Mouse (Mus musculus) mesoderm, embryonic 11.5 days (tissue): ENCODE measurements around the gene Cdx2.

Source experiments
- DNase-seq: peaks from one replicate; pipeline ENCODE4 v3.0.0-alpha.2; 2012; ENCODE audit warnings: low read depth, low spot score

Cdx2 gene

DNA sequence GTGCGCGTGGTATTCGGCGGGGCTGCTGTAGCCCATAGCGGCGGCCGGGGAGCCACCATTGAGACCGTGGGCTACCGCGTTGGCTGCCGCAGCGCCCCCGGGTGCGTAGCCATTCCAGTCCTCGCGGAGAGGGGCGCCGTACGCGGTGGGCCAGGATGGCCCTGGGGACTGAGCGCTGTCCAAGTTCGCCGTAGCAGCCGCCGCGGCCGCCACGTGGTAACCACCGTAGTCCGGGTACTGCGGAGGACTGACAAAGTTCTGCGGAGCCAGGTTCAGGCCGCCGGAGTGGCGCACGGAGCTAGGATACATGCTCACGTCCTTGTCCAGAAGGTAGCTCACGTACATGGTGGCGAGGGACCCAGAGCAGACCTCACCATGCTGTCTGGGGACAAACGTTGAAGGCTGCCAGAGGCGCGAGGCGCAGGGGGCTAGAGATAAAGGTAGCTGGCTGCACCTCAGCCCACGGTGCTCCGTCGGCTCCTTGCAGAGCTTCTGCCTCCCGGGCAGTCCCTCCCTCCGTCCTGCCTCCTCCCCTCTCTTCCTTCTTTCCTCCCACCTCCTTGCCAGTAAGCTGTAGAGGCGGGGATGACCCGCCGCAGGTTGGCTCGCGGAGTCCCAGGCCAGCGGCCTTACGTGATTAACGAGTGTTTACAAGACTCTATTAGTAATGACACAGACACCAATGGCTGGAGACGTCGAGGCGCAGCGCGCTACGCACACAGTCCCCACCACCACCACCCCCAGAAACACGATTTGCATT is at the start of gene Cdx2:
Cdx2 (minus strand) TSS at position 633 of the 760 bp plus-strand sequence.
- DNase-seq = no peak

GRCm38 (mm10) chr5:147356260-147357055 is 49.4 kb upstream of the Cdx2 start:
- DNase-seq = no peak

DNA sequence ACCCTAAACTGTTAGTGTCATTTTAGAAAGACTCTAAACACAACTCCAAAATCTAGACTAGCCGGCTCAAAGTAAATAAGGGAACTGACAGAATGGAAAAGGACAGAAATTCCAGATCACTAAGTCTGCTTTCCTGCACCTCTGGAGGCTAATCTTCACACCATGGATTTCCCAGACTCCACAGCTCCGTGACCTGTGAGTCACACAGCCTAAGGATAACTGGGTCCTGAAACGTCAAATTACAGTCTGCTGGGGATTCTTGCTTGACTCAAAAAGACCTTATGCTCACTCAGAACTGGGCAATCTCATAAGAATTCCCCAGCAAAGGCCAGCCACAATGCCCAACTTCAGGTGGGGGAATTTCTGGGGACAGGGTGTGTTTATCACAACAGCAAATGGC is 48.7 kb upstream of the Cdx2 start:
- DNase-seq = no peak

DNA sequence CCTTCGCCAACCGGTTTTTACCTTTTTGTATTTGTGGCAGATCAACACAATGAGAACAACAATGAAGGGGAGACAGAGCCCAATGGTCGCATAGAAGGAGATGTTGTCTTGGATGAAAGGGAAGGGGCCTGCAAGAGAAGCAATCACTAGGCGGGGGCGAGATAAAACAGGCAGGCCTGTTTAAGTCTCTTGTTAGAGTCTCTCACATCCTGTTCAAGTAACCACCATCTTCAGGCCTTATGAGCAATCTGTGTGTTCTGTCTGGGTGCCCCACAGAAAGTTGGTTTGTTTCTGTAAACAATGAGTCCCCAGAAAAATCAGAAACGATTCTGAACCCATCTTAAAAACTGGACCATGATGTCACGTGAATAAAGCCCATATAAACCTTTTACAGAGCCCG is 47.9 kb upstream of the Cdx2 start:
- DNase-seq = no peak

GRCm38 (mm10) chr5:147354161-147354780 is 47.2 kb upstream of the Cdx2 start:
- DNase-seq = no peak

- DNase-seq = no peak
Observed at GRCm38 (mm10) chr5:147351931-147352330, 44.9 kb upstream of the Cdx2 start.

- no peak for DNase-seq
Observed at GRCm38 (mm10) chr5:147345981-147346380, 38.9 kb upstream of the Cdx2 start.

GRCm38 (mm10) chr5:147343904-147344303 is 36.8 kb upstream of the Cdx2 start:
- DNase-seq = no peak

GRCm38 (mm10) chr5:147342901-147343300 is 35.8 kb upstream of the Cdx2 start:
- DNase-seq = no peak

DNA sequence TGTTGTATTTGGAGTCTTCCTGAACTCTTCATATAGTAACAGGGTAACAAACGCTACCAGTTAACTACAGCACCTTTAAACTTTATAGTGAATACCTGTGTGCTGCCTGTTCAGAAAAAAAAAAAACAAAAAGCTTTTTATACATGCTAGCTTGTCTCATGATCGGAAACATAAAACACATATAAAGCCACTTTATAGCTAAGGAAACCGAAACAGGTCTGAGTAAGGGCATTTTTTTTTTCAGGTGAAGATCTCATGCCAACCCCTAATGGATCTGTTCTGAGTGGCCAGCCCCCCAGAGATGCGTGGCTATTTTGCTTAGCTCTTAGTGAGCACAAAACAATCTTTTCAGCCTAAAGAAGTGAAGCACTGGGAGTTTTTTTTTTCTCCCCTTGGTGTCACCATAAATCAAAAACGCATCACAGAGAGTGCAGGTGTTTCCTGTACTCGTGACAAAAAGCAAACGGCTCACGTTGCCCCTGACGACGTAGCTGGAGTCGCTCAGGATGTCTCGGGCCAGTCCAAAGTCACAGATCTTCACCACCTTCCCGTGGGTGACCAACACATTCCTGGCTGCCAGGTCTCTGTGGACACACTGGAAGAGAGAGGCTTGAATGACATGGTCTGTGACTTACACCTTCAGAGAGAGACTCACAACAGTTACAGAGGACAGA is 33.8 kb upstream of the Cdx2 start:
- DNase-seq = peak; percentile 45

- DNase-seq = no peak
Observed at GRCm38 (mm10) chr5:147339560-147339959, 32.5 kb upstream of the Cdx2 start.

- no peak for DNase-seq
Observed at GRCm38 (mm10) chr5:147338967-147339366, 31.9 kb upstream of the Cdx2 start.

DNA sequence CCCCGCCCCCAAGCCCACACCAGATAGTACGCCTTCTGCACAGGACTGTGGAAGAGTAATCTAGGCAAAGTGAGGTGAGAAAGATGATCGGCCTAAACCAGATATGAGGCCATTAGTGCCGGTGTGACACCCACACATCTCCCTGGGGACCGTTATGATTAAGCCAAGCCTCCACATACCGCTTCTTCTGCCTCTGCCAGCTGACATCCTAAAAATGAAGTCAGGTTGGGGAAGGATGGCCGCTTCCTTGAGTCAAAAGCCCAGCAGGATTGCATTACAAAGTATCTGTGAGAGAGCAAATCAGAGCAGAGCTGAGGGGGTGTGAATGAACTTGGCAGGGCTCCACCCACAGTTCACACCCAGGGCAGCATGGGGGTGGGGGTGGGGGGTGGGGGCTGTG is 25.6 kb upstream of the Cdx2 start:
- no peak for DNase-seq

- no peak for DNase-seq
Observed at GRCm38 (mm10) chr5:147331547-147331946, 24.5 kb upstream of the Cdx2 start.

GRCm38 (mm10) chr5:147329946-147330345 is 22.9 kb upstream of the Cdx2 start:
- DNase-seq = no peak

DNA sequence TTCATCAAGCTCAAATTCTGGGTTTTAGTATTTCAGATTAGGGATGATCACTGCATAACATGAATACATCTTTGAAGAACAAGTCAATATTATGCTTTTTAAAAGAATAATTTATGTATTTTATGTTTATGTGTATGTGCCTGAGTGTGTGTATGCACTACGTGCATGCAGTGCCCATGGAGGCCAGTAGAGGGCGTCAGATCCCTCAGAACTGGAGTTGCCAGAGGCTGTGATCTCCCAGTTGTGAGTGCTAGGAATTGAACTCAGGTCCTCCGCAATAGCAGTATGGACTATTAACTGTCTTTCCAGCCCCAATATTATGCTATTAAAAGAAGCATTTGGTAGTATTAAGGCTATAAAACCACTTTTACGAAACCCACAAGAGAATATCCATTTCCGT is 20.6 kb upstream of the Cdx2 start:
- DNase-seq = no peak

DNA sequence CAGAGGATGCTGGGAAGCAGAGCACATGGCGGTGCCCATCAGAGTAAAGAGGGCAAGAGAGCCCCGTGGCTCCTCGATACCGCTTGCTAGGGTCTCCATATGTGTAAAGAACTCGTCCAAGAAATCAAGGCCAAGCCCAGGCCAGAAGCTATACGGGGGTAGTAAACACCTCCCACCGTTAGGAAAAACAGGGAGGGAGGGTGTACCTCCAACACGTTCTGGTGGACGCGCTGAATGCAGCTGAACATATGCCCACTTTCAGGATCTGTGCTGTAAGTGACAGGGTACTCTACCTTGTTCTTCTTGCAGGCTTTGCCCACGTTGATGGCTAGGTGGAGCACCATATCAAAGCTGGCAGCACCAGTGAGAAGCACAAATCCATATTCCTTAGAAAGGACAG is 18.9 kb upstream of the Cdx2 start:
- DNase-seq = no peak

DNA sequence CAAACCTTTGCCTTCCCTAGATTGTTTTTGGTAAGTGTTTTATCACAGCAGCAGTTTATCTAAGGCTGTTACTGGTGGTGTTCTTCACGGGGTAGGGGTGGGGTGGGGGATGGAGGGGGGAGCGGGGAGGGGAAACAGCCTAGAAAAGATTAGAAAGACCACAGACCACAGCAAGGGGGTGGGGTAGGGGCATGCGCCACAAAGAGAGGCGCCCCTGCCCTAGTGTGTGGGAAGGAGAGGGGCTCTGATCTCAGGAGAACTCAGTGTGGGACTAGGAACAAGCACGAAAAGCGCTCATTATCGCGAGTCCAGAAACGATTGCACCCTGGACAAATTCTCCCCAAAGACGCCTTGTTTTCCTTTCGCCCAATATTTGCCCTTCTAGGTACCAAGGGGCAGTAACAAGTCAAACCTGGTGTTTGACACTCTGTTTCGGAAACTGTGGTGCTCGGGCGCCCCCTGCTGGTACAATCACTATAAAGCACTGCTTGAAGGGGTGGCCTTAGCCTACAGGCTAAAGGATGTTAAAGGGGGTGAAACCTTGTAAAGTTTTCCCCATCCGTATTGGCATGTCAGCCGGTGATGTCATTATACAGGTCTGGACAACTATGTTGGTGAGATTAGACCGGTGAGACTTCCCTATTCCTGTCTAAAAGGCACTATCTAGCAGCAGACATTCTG is 16.3 kb upstream of the Cdx2 start:
- peak; percentile 71 for DNase-seq

DNA sequence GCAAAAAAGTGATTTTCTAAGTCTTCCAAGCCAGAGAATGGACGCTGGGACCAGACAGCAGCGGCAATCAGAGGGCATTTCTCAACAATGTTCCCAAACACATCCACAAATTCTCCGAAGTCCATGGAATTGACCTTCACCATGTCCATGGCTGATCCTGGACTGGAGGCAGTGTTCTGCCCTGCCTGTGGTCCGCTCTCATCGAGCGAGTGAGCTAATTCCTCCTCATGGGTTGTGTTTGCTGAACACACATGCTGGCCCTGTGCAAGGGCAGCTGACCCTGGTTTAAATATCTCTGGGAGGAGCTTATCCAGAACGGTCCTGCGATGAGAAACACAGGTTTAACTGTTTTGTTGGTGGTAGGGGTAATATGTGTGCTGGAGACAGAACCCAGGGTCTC is 15.1 kb upstream of the Cdx2 start, which contains the start of gene Urad:
Urad (minus strand) TSS at position 258 of the 400 bp plus-strand sequence.
- DNase-seq = no peak

GRCm38 (mm10) chr5:147319653-147320052 is 12.6 kb upstream of the Cdx2 start:
- DNase-seq = peak; percentile 81

DNA sequence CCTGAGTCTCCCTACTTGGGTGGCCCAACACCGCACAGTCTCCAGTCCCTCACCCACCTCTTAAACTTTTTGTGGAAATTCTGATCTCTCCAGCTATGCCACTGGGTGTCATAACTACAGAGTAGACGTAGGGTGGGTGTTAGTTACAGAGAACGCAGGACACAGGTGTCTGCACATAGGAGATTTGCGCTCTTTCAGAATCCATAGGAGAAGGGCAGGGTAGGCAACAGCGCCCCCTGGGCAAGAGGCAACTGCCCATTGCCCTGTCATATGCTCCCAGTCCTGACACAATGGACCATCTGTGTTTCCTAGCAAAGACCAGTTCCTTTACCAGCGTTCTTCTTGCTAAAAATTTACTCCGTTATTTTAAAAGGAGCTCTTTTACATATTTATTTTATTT is 10.9 kb upstream of the Cdx2 start:
- no peak for DNase-seq
